Mouse (Mus musculus): ENCODE data around the gene Evx2.

Evx2 gene

DNA sequence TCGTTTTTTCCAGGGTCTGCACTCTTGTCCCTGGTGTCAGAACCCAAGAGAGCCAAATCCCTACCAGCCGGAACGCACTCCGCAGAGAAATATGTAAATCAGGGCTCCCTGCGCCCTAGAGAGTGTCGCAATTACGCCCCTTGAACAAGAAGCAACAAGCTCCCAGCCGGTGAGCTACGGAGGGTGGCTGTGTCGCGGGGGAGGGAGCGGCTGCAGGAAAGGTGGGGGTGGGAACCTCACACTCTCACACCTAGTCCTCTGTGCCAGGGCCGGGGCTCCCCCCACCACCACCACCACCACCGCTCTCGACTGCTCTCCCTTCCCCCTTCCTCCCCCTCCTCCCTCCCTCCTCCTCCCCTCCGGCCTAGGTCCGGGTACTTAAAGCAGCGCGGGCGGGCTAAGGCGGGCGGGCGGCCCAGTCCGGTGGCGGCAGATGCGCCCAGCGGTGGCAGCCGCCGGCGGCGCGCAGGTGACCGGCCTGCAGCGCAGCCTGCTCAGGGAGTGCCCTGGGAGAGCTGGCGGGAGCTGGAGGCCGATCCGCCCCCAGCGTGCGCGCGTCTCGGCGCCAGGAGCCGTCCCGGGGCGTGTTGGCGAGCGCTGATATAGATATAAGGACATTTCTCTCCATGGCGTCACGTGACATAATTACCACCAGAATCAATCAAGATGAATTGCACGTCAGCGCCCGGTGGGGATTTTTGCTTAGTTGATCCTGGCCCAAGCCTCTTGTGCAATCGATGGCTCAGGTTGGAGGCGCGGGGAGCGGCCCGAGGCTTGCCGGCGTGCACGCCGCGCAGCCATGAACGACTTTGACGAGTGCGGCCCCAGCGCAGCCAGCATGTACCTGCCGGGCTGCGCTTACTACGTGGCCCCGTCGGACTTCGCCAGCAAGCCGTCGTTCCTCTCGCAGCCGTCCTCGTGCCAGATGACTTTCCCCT, 22.5 kb upstream of the Evx2 start:
- DNase-seq (ENCODE audit: low read depth, low spot score), result no peak

DNA sequence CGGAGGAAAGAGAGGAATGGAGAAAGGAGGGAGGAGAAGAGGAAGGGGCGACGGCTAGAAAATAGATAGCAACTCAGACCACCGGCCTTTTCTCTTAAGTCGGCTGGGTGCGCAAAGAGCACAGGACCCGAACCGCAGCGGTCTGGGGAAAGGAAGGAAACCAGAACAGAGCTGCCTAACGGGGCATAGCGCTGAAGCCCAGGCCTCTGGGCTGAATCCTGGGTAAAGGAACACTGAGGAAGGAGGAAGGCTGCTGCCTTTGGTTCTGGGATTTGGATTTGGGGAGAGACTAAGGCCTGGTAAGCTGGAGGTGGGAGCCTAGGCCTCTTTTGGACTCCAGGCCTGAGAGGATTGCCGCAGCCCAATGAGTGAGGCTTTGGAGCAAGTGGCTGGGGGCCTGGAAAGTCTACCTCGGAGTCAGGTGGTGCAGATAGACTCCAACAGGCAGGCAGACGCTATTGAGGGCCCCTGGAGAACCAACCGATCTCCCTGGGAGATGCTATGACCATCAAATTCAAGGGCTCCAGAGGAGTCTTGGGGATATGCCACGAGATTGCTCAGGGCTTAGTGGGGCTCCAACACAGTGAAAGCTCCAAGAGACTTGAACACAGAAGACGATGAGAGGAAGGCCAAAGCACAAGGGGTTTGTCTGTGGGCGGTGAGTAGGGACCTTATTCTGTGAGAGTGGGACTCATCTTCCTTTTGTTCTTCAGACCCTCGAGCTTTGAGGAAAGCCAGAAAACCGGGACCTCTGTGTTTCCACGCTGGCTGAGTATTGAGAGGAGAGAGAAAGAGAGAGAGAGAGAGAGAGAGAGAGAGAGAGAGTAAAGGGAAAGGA, 21.4 kb upstream of the Evx2 start:
- no peak for DNase-seq (ENCODE audit: low read depth, low spot score)

- DNase-seq (ENCODE audit: low read depth, low spot score), result no peak
These were observed 20.6 kb upstream of the Evx2 start for GRCm38 (mm10) chr2:74679980-74680379.

DNA sequence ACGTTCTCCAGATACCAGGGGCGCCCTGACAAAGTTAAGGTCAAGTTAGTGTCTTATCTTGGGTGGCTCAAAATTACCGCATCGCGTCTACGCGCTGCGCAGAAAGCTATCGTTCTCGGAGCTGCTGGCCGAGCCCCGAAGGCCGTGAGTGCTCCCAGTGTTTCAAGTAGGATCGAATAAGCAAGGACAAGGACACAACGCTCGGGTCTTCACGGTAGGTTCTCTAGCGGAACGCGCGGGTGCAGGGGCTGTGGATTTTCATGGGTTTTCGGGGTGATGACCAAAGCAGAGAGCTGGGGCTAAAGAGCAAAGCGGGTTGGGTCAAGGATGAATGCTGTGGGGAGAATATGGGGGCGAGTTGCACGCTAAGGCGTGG, 20.2 kb upstream of the Evx2 start:
- DNase-seq (ENCODE audit: low read depth, low spot score), result no peak

DNA sequence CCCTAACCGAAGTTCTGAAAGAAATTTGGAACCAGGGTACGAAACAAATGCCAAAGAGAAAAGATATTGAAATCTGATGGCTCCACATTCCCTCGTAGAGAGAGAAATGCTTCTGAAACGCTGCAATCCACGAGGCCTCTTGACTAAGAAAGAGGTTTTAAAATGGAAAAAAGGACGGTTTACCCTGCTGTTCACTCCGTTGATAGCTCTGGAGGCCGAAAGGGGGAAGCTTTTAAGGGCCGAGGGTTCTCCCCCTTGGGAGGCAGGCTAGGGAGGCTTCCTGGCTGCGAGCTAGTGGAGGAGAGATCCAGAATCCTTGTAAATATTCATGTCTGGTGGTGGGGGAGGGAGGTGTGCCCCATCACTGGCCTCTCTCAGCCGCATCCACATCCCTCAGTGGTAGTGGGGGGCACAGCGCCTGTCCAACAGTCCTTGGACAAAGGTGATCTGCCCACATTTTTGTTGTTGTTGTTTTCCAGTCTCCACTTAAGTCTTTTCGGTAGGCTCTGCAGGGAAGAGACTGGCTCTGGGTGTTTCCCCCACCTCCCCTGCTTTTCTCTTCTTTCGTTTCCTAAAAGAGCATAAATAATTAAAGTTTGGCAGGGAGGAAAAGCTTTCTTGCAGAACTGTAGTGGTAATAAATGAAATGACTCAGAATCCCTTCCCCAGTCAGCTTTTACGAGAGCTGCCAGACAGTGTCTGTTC, 19.7 kb upstream of the Evx2 start, which contains the start of gene Hoxd11:
Gene Hoxd11, plus strand, starts transcription at position 667 of the 705 bp plus-strand sequence.
- DNase-seq (ENCODE audit: low read depth, low spot score), result no peak

- no peak for DNase-seq (ENCODE audit: low read depth, low spot score)
These were observed 17.7 kb upstream of the Evx2 start for GRCm38 (mm10) chr2:74677106-74677505.

GRCm38 (mm10) chr2:74676376-74677052, 17.2 kb upstream of the Evx2 start:
- DNase-seq (ENCODE audit: low read depth, low spot score), result no peak

GRCm38 (mm10) chr2:74675666-74676282, 16.4 kb upstream of the Evx2 start:
- DNase-seq (ENCODE audit: low read depth, low spot score), result no peak

- no peak for DNase-seq (ENCODE audit: low read depth, low spot score)
These were observed 15.7 kb upstream of the Evx2 start, which contains the start of gene Hoxd12 for GRCm38 (mm10) chr2:74674881-74675665. Hoxd12 (plus strand) TSS chr2:74675013.

DNA sequence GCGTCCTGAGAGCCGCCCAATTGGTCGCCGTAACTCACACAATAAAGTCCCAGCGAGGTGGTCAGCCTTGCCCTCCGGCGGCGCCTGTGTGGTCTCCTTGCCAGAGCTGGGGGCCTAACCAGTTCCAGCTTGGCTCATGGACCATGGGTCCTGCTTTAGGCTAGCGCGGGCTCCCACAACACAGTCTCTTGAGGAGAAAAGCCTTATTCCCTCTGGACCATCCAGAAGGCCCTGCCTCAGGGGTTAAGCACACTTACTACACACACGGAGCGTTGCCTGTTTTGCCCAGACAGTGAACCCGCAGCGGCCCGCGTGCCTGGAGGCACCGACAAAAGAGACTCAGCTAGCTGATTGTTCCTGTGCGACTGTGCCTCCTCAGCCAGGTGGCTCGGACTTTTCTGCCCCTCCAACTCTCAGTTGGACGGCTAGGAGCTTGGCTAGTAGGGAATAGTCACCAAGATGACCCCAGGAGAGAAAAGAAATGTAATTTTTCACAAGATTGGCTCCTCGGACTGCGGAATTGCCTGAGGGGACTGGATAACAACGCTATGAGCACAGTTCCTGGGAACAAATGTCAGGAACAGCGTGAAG, 14.6 kb upstream of the Evx2 start:
- DNase-seq (ENCODE audit: low read depth, low spot score), result no peak

- DNase-seq (ENCODE audit: low read depth, low spot score), result no peak
These were observed 13.4 kb upstream of the Evx2 start for GRCm38 (mm10) chr2:74672481-74673362.

DNA sequence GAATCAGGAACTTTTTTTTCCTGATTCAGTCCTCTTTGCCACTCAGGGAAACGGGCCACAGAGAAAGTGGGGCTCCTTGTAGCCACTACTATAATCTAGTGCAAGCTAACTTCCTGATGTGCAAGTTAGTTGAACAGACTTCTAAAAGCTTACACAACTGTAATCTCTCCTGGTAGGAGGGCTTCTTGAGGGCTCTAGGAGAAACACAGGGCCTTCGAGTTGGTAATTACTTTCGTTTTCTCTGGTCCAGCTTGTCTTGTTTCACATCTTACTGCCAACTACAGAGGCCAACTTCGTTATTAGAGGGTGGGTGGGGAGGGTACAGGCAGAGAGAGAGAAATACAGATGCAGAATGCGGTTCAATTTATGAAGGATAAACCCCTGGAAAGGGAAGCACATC, 12.5 kb upstream of the Evx2 start:
- no peak for DNase-seq (ENCODE audit: low read depth, low spot score)

DNA sequence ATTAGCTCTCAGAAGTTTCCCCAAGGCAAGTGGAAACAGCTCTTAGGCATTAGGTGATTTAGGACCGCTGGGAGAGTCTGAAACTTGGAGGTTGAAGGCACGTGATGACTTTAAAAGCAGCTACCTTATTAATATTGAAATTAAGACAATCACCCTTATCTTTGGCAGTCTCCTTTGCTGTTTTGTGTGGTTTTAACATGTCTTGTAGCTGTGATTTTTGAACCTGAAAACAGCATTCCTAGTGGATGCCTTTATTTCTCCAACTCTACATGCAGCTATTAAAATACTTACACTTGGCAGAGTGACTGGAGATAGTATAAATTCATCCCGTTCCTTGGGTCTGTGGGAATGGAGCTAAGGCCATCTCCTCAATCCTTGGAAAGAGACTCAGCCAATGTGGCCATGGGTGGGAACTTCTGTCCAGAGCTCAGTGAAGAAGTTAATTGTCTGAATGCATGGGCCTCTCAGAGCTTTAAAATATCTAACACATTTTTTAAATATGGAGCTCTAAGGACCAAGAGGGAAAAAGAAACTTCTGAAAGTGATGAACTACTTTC, 11.4 kb upstream of the Evx2 start:
- no peak for DNase-seq (ENCODE audit: low read depth, low spot score)

- DNase-seq (ENCODE audit: low read depth, low spot score), result no peak
These were observed 10.4 kb upstream of the Evx2 start for GRCm38 (mm10) chr2:74669650-74670235.

- no peak for DNase-seq (ENCODE audit: low read depth, low spot score)
These were observed 9.8 kb upstream of the Evx2 start for GRCm38 (mm10) chr2:74669230-74669578.

- DNase-seq (ENCODE audit: low read depth, low spot score), result no peak
These were observed 9.2 kb upstream of the Evx2 start for GRCm38 (mm10) chr2:74668370-74669229.

- no peak for DNase-seq (ENCODE audit: low read depth, low spot score)
These were observed 8.5 kb upstream of the Evx2 start, which contains the start of gene Hoxd13 for GRCm38 (mm10) chr2:74667842-74668357. Hoxd13 (plus strand) TSS chr2:74668310.

All from c-Kit-negative CD71-positive TER-119-positive erythroid progenitor cells, embryonic 14.5 days (primary cell).